Mouse (Mus musculus) hindbrain, embryonic 14.5 days (tissue): ENCODE measurements at regions not wholly inside any gene's neighbourhood (a gene's known extent, or its start where the extent isn't known, plus 50 kb on each side); places are given as distances from the start of the nearest gene placed in this dataset.

ENCODE experiments used
- ATAC-seq: fragments of 200-750 bp; cut with Nextera tagmentation; 2 replicates; pipeline ENCODE4 v1.8.0; 2017; ENCODE audit warnings: moderate number of reproducible peaks, mild to moderate bottlenecking, moderate TSS enrichment, moderate library complexity; ENCODE audit not compliant: low FRiP score
- DNase-seq: peaks from one replicate; pipeline ENCODE4 v3.0.0-alpha.2; 2015; ENCODE audit warnings: low spot score
- H3K27ac ChIP-seq: fragments of 300-500 bp; sonication (generic); 2 replicates; pipeline ENCODE4 v1.5.1; 2014; ENCODE audit warnings: mild to moderate bottlenecking, moderate library complexity
- H3K27me3 ChIP-seq: fragments of 300-500 bp; sonication (generic); 2 replicates; pipeline ENCODE4 v1.6.1; 2014; ENCODE audit warnings: mild to moderate bottlenecking, low read length, mixed read lengths; ENCODE audit not compliant: control insufficient read depth, insufficient read depth
- H3K36me3 ChIP-seq: fragments of 300-500 bp; sonication (generic); replicated peaks from 2 replicates; pipeline ENCODE4 v1.6.1; 2014; ENCODE audit not compliant: control insufficient read depth, insufficient read depth
- H3K4me1 ChIP-seq: fragments of 300-500 bp; sonication (generic); replicated peaks from 2 replicates; pipeline ENCODE4 v1.6.1; 2014; ENCODE audit warnings: antibody characterized with exemption, low read length, mixed read lengths; ENCODE audit not compliant: control insufficient read depth, insufficient read depth
- H3K4me2 ChIP-seq: fragments of 300-500 bp; sonication (generic); replicated peaks from 2 replicates; pipeline ENCODE4 v1.6.1; 2014; ENCODE audit warnings: mild to moderate bottlenecking, moderate library complexity
- H3K4me3 ChIP-seq: fragments of 300-500 bp; sonication (generic); replicated peaks from 2 replicates; pipeline ENCODE4 v1.5.1; 2014; ENCODE audit warnings: mild to moderate bottlenecking, low read length
- H3K9ac ChIP-seq: fragments of 300-500 bp; sonication (generic); 2 replicates; pipeline ENCODE4 v1.6.1; 2014
- H3K9me3 ChIP-seq: fragments of 300-500 bp; sonication (generic); 2 replicates; pipeline ENCODE4 v1.6.1; 2016; ENCODE audit warnings: low read length; ENCODE audit not compliant: control insufficient read depth
- WGBS: fragments of 180-500 bp; shearing (Covaris S2); extraction: QIAGEN DNeasy Blood & Tissue Kit; methylation state at CpG from one replicate; pipeline ENCODE4 v1.1.7; 2014; 5-methylcytosine and 5-hydroxymethylcytosine counted together

GRCm38 (mm10) chr9:90388401-90388800 lies 117.8 kb upstream of the Tbc1d2b start:
- no peak overlapping the region for H3K27ac ChIP-seq
- 76% methylated on average over 2 of the region's 2 CpGs for WGBS
- no peak for ATAC-seq
- H3K9ac ChIP-seq = no peak overlapping the region
- DNase-seq = no peak
- H3K9me3 ChIP-seq = no peaks in the 10 kb centered on the region
- H3K4me3 ChIP-seq = no peak overlapping the region
- no peaks in the 10 kb centered on the region for H3K4me1 ChIP-seq
- H3K27me3 ChIP-seq = no peaks in the 10 kb centered on the region
- H3K36me3 ChIP-seq = no peaks in the 10 kb centered on the region
- no peak overlapping the region for H3K4me2 ChIP-seq

- ATAC-seq = no peak
- no peak for DNase-seq
- Histone ChIP-seq H3K4me3 (no peak overlapping the region), H3K4me2 (no peak overlapping the region), H3K36me3 (no peaks in the 10 kb centered on the region), H3K9ac (no peak overlapping the region), H3K9me3 (no peaks in the 10 kb centered on the region), H3K27ac (no peak overlapping the region), H3K27me3 (no peaks in the 10 kb centered on the region), H3K4me1 (no peaks in the 10 kb centered on the region)
These were observed 114.4 kb upstream of the Tbc1d2b start for GRCm38 (mm10) chr9:90385047-90385446.

GRCm38 (mm10) chr9:90380099-90380498 lies 109.5 kb upstream of the Tbc1d2b start:
- ATAC-seq (no peak), DNase-seq (no peak)
- Histone ChIP-seq H3K4me3 (no peak overlapping the region), H3K27ac (no peak overlapping the region), H3K36me3 (no peaks in the 10 kb centered on the region), H3K4me2 (no peak overlapping the region), H3K9me3 (no peaks in the 10 kb centered on the region), H3K9ac (no peak overlapping the region), H3K4me1 (no peaks in the 10 kb centered on the region), H3K27me3 (no peaks in the 10 kb centered on the region)

- Histone ChIP-seq H3K4me2 (no peak overlapping the region), H3K27ac (no peak overlapping the region), H3K27me3 (no peaks in the 10 kb centered on the region), H3K4me3 (no peak overlapping the region), H3K36me3 (no peaks in the 10 kb centered on the region), H3K9ac (no peak overlapping the region), H3K9me3 (peaks cover 10% of the 10 kb centered on the region), H3K4me1 (no peaks in the 10 kb centered on the region)
- WGBS = 57% methylated on average over 2 of the region's 2 CpGs
- ATAC-seq (peak; percentile 80), DNase-seq (peak; percentile 59)
These were observed 99.0 kb upstream of the Tbc1d2b start for GRCm38 (mm10) chr9:90369568-90369967.

GRCm38 (mm10) chr9:90367745-90368144 lies 97.1 kb upstream of the Tbc1d2b start:
- no peak overlapping the region for H3K27ac ChIP-seq
- no peak for DNase-seq
- no peak overlapping the region for H3K4me3 ChIP-seq
- no peaks in the 10 kb centered on the region for H3K27me3 ChIP-seq
- H3K4me1 ChIP-seq = no peaks in the 10 kb centered on the region
- H3K9ac ChIP-seq = no peak overlapping the region
- H3K4me2 ChIP-seq = no peak overlapping the region
- peak; percentile 46; the same call in 1 of the 2 replicates for ATAC-seq
- H3K9me3 ChIP-seq = peaks cover 3% of the 10 kb centered on the region; the same call in 1 of the 2 replicates
- H3K36me3 ChIP-seq = no peaks in the 10 kb centered on the region
- WGBS = 82% methylated on average over 3 of the region's 3 CpGs

GRCm38 (mm10) chr9:90326531-90326930 lies 55.9 kb upstream of the Tbc1d2b start:
- Histone ChIP-seq H3K27ac (no peak overlapping the region), H3K9ac (no peak overlapping the region), H3K4me3 (no peak overlapping the region), H3K36me3 (no peaks in the 10 kb centered on the region), H3K9me3 (no peaks in the 10 kb centered on the region), H3K4me2 (no peak overlapping the region), H3K27me3 (no peaks in the 10 kb centered on the region), H3K4me1 (no peaks in the 10 kb centered on the region)
- DNase-seq = no peak
- 91% methylated on average over 4 of the region's 4 CpGs for WGBS
- no peak for ATAC-seq
